Mouse (Mus musculus): ENCODE measurements at regions not wholly inside any gene's neighbourhood (a gene's known extent, or its start where the extent isn't known, plus 50 kb on each side); places are given as distances from the start of the nearest gene placed in this dataset.

GRCm38 (mm10) chr9:27556315-27557225, 160.0 kb downstream of the Spata19 start:
- no peak for DNase-seq (ENCODE audit: low read depth, low spot score)

GRCm38 (mm10) chr9:27557886-27558285, 161.3 kb downstream of the Spata19 start:
- DNase-seq (ENCODE audit: low read depth, low spot score), result no peak

- no peak for DNase-seq (ENCODE audit: low read depth, low spot score)
These were observed 161.7 kb downstream of the Spata19 start for GRCm38 (mm10) chr9:27558286-27558685.

GRCm38 (mm10) chr9:27568372-27569053, 171.9 kb downstream of the Spata19 start:
- DNase-seq (ENCODE audit: low read depth, low spot score), result no peak

- no peak for DNase-seq (ENCODE audit: low read depth, low spot score)
These were observed 172.4 kb downstream of the Spata19 start for GRCm38 (mm10) chr9:27569054-27569387.

GRCm38 (mm10) chr9:27617096-27617839, 173.3 kb upstream of the Opcml start:
- no peak for DNase-seq (ENCODE audit: low read depth, low spot score)

- DNase-seq (ENCODE audit: low read depth, low spot score), result no peak
These were observed 155.7 kb upstream of the Opcml start for GRCm38 (mm10) chr9:27634901-27635300.

- DNase-seq (ENCODE audit: low read depth, low spot score), result no peak
These were observed 150.0 kb upstream of the Opcml start for GRCm38 (mm10) chr9:27640611-27641010.

GRCm38 (mm10) chr9:27643312-27643711, 147.3 kb upstream of the Opcml start:
- no peak for DNase-seq (ENCODE audit: low read depth, low spot score)

GRCm38 (mm10) chr9:27643916-27644315, 146.7 kb upstream of the Opcml start:
- DNase-seq (ENCODE audit: low read depth, low spot score), result no peak

- DNase-seq (ENCODE audit: low read depth, low spot score), result no peak
These were observed 145.1 kb upstream of the Opcml start for GRCm38 (mm10) chr9:27645435-27645834.

GRCm38 (mm10) chr9:27646100-27646499, 144.5 kb upstream of the Opcml start:
- DNase-seq (ENCODE audit: low read depth, low spot score), result no peak

- no peak for DNase-seq (ENCODE audit: low read depth, low spot score)
These were observed 143.6 kb upstream of the Opcml start for GRCm38 (mm10) chr9:27646956-27647355.

- DNase-seq (ENCODE audit: low read depth, low spot score), result no peak
These were observed 132.6 kb upstream of the Opcml start for GRCm38 (mm10) chr9:27658001-27658400.

- no peak for DNase-seq (ENCODE audit: low read depth, low spot score)
These were observed 128.9 kb upstream of the Opcml start for GRCm38 (mm10) chr9:27661431-27662300.

- no peak for DNase-seq (ENCODE audit: low read depth, low spot score)
These were observed 127.3 kb upstream of the Opcml start for GRCm38 (mm10) chr9:27663230-27663629.

- DNase-seq (ENCODE audit: low read depth, low spot score), result no peak
These were observed 124.9 kb upstream of the Opcml start for GRCm38 (mm10) chr9:27665659-27666058.

GRCm38 (mm10) chr9:27670032-27670740, 120.4 kb upstream of the Opcml start:
- DNase-seq (ENCODE audit: low read depth, low spot score), result no peak

- DNase-seq (ENCODE audit: low read depth, low spot score), result no peak
These were observed 105.2 kb upstream of the Opcml start for GRCm38 (mm10) chr9:27685325-27685724.

GRCm38 (mm10) chr9:27691616-27692015, 99.0 kb upstream of the Opcml start:
- no peak for DNase-seq (ENCODE audit: low read depth, low spot score)

- no peak for DNase-seq (ENCODE audit: low read depth, low spot score)
These were observed 97.8 kb upstream of the Opcml start for GRCm38 (mm10) chr9:27692751-27693150.
